In the genomic region with DNA sequence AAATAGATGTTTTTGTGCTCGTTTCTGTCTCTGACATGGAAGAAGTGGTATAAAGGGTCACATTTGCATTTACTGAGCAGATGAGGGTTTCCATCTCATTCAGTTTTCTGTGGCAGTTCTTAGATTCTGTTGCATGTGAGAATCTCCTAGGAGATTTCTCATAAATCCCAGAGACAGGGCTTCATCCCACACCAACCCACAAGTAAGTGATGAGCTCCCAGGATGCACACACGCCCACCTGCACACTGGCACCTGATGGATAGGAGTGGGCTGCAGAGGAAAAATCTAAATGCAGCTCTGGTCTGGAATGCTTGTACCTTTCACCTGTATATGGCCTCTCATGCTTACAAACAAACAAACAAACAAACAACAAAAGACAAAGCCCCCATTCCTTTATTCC, we compare ENCODE assay signal across 14 mouse cellular contexts.
"Had no signal": no experiment of that assay in that cellular context is flagged by ENCODE, and none has a peak within 500 bp of the region (broad histone marks: within the 10 kb centered on the region; RNA-seq: fewer than 3 reads in every experiment).

No protein-coding gene starts in this region.

- DNase-seq: kidney, adult 2 months; kidney, postnatal 25 days; layer of hippocampus, postnatal 36 days; lung, embryonic 14.5 days; lung, postnatal 10 days; lung, postnatal 4 days; thymus, adult 18-20 months; thymus, postnatal 14 days had no signal

- H3K9me3 ChIP-seq: limb, embryonic 15.5 days; liver, embryonic 12.5 days; midbrain, embryonic 15.5 days; neural tube, embryonic 12.5 days had no signal

- H3K4me2 ChIP-seq: limb, embryonic 15.5 days; liver, embryonic 12.5 days; lung, embryonic 14.5 days; midbrain, embryonic 11.5 days; midbrain, embryonic 15.5 days; neural tube, embryonic 12.5 days had no signal

- H3K27me3 ChIP-seq: limb, embryonic 15.5 days; liver, embryonic 12.5 days; midbrain, embryonic 15.5 days; neural tube, embryonic 12.5 days had no signal

- H3K4me1 ChIP-seq: liver, embryonic 12.5 days; neural tube, embryonic 12.5 days had no signal

- H3K27ac ChIP-seq: limb, embryonic 15.5 days; liver, embryonic 12.5 days; midbrain, embryonic 15.5 days; neural tube, embryonic 12.5 days had no signal

- H3K36me3 ChIP-seq: limb, embryonic 15.5 days; liver, embryonic 12.5 days; midbrain, embryonic 15.5 days; neural tube, embryonic 12.5 days had no signal

- ATAC-seq: intestine, embryonic 16.5 days; liver, embryonic 12.5 days had no signal

- H3K4me3 ChIP-seq: limb, embryonic 15.5 days; liver, embryonic 12.5 days; midbrain, embryonic 15.5 days; neural tube, embryonic 12.5 days had no signal

- H3K9ac ChIP-seq: limb, embryonic 15.5 days; liver, embryonic 12.5 days; lung, embryonic 14.5 days; midbrain, embryonic 15.5 days; neural tube, embryonic 12.5 days had no signal
